Mouse (Mus musculus) limb, embryonic 13.5 days (tissue): ENCODE data around the gene Sept8. TPM values are rescaled to one million over a fixed set of nuclear protein-coding genes. Genes with fewer than 3 reads are reported as not detected.

Experiments
- polyA plus RNA-seq: library from polyadenylated mRNA; unstranded; fragments of >200 nt; fragmentation: Nextera tagmentation; extraction: Ambion mirVana; gene quantifications from 2 replicates; pipeline ENCODE4 v1.2.1, GENCODE M21; 2015

Sept8 gene
- polyA plus RNA-seq, 1 experiment from 2014 or later = 42.5 TPM

Other genes with a start within 250 kb of the Sept8 start
- 79.0 and 87.4 TPM in 2 replicates for gene Hspa4, start 218.8 kb upstream of the Sept8 start, polyA plus RNA-seq
- gene Zcchc10, start 194.6 kb upstream of the Sept8 start, polyA plus RNA-seq = 22.4 and 22.9 TPM in 2 replicates
- 48.3 and 54.6 TPM in 2 replicates for gene Aff4, start 168.4 kb upstream of the Sept8 start, polyA plus RNA-seq
- gene Leap2, start 96.1 kb upstream of the Sept8 start, polyA plus RNA-seq = 0.31 and 0.54 TPM in 2 replicates
- gene Uqcrq, start 88.4 kb upstream of the Sept8 start, polyA plus RNA-seq = 449 and 478 TPM in 2 replicates
- 1.6 TPM in 2 replicates for gene Gdf9, start 88.2 kb upstream of the Sept8 start, polyA plus RNA-seq
- gene Gm10447, start 62.1 kb upstream of the Sept8 start, polyA plus RNA-seq = 0.18 and 0.29 TPM in 2 replicates
- 7.9 TPM in 2 replicates for gene Shroom1, start 62.1 kb upstream of the Sept8 start, polyA plus RNA-seq
- not detected in 2 replicates for gene Gm9837, start 48.8 kb upstream of the Sept8 start, polyA plus RNA-seq
- not detected in 2 replicates for gene Gm9945, start 39.1 kb upstream of the Sept8 start, polyA plus RNA-seq
- gene Sowaha, start 39.0 kb upstream of the Sept8 start, polyA plus RNA-seq = 0.17 and 0.37 TPM in 2 replicates
- gene Kif3a, start 48.1 kb downstream of the Sept8 start, polyA plus RNA-seq = 105 and 112 TPM in 2 replicates
- 1.9 and 2.2 TPM in 2 replicates for gene Il4, start 99.4 kb downstream of the Sept8 start, polyA plus RNA-seq
- gene Il13, start 115.4 kb downstream of the Sept8 start, polyA plus RNA-seq = 0.15 TPM in 2 replicates
- 30.4 TPM in 2 replicates for gene Rad50, start 188.1 kb downstream of the Sept8 start, polyA plus RNA-seq
- gene Il5, start 201.5 kb downstream of the Sept8 start, polyA plus RNA-seq = not detected in 2 replicates